In the genomic region with DNA sequence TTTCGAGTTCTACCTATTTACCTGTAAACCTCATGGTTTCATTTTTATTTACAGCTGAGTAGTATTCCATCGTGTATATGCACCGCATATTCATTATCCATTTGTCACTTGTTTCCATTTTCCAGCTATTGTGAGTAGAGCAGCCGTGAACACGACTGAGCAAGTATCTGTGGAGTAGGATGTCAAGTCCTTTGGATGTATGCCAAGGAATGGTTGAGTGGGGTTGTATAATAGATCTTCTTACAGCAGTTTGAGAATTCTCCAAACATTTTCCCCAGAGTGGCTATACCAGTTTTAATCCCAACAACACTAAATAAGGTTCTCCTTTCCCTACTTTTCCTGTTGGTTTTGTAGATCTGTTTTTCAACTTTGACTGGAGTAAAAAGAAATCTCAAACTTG, we compare ENCODE assay signal across 27 mouse cellular contexts. TPM values are rescaled to one million over a fixed set of nuclear protein-coding genes. Genes with fewer than 3 reads are reported as not detected.
"Had no signal": no experiment of that assay in that cellular context is flagged by ENCODE, and none has a peak within 500 bp of the region (broad histone marks: within the 10 kb centered on the region; RNA-seq: fewer than 3 reads in every experiment).

No protein-coding gene starts in this region.

- H3K36me3 ChIP-seq: heart, embryonic 13.5 days; heart, embryonic 15.5 days; hindbrain, embryonic 13.5 days; hindbrain, embryonic 15.5 days; kidney, embryonic 15.5 days; limb, embryonic 12.5 days; limb, embryonic 15.5 days had no signal

- H3K4me3 ChIP-seq: heart, adult 2 months; heart, embryonic 13.5 days; heart, embryonic 15.5 days; hindbrain, embryonic 13.5 days; hindbrain, embryonic 15.5 days; kidney, embryonic 15.5 days; limb, embryonic 12.5 days; limb, embryonic 15.5 days had no signal

- H3K27ac ChIP-seq: heart, adult 2 months; heart, embryonic 13.5 days; heart, embryonic 15.5 days; hindbrain, embryonic 13.5 days; hindbrain, embryonic 15.5 days; hindbrain, postnatal 0 days; kidney, embryonic 15.5 days; kidney, postnatal 0 days; limb, embryonic 12.5 days; limb, embryonic 15.5 days had no signal

- H3K27me3 ChIP-seq: heart, embryonic 13.5 days; heart, embryonic 15.5 days; hindbrain, embryonic 13.5 days; hindbrain, embryonic 15.5 days; kidney, embryonic 15.5 days; limb, embryonic 12.5 days; limb, embryonic 15.5 days had no signal

- DNase-seq: gastrocnemius, postnatal 14 days; gastrocnemius, postnatal 36 days; heart, adult 11 months; heart, adult 2 months; heart, postnatal 14 days; heart, postnatal 36 days; kidney, adult 11 months; kidney, adult 2 months; kidney, adult 9 months; kidney, postnatal 14 days; kidney, postnatal 36 days; layer of hippocampus, adult 9-11 months; layer of hippocampus, postnatal 36 days; left cerebral cortex, postnatal 4 days had no signal

- H3K9me3 ChIP-seq: heart, embryonic 13.5 days; heart, embryonic 15.5 days; hindbrain, embryonic 15.5 days; kidney, embryonic 15.5 days; limb, embryonic 12.5 days; limb, embryonic 15.5 days had no signal

- H3K4me2 ChIP-seq: heart, embryonic 11.5 days; heart, embryonic 13.5 days; heart, embryonic 15.5 days; hindbrain, embryonic 13.5 days; hindbrain, embryonic 15.5 days; kidney, embryonic 15.5 days; limb, embryonic 12.5 days; limb, embryonic 15.5 days had no signal

- ATAC-seq: hindbrain, postnatal 0 days; intestine, embryonic 16.5 days had no signal

- H3K9ac ChIP-seq: heart, embryonic 13.5 days; heart, embryonic 15.5 days; hindbrain, embryonic 13.5 days; hindbrain, embryonic 15.5 days; kidney, embryonic 15.5 days; limb, embryonic 12.5 days; limb, embryonic 15.5 days had no signal

- H3K4me1 ChIP-seq: heart, embryonic 15.5 days; kidney, embryonic 15.5 days; limb, embryonic 12.5 days; limb, embryonic 15.5 days had no signal

RNA-seq across cellular contexts. Expression of a gene that starts 48.2 kb away (rescaled TPM):
- polyA plus RNA-seq: heart, adult 2 months; heart, postnatal 0 days; intestine, embryonic 14.5 days had no signal
